Mouse (Mus musculus) layer of hippocampus, postnatal 25 days (tissue): ENCODE results near the gene Cdip1. TPM values are rescaled to one million over a fixed set of nuclear protein-coding genes. Genes with fewer than 3 reads are reported as not detected.
"Not testable (repeated sequence)": the region's sequence is repeated elsewhere in the genome, so short reads cannot be mapped to it uniquely, and the experiment has no call there.

Experiments
- DNase-seq, 2 experiments: peaks; one replicate each; pipeline ENCODE4 v3.0.0; 2022; ENCODE audit warnings: mixed read lengths in 2 of 2, low spot score in 1 of 2; ENCODE audit errors: extremely low spot score in 1 of 2
- total RNA-seq, 2 experiments: library from RNA; stranded (reverse); gene quantifications; 2 replicates each; pipeline ENCODE4 v1.2.3; 2021

Cdip1 gene
- total RNA-seq: 100 to 1,000 TPM; 237 to 239 TPM

- peak; percentile 90 to 95 for DNase-seq
Measured at GRCm38 (mm10) chr16:4789810-4790559, at the start of gene Cdip1. Gene Cdip1 (minus strand): TSS chr16:4790292.

DNA sequence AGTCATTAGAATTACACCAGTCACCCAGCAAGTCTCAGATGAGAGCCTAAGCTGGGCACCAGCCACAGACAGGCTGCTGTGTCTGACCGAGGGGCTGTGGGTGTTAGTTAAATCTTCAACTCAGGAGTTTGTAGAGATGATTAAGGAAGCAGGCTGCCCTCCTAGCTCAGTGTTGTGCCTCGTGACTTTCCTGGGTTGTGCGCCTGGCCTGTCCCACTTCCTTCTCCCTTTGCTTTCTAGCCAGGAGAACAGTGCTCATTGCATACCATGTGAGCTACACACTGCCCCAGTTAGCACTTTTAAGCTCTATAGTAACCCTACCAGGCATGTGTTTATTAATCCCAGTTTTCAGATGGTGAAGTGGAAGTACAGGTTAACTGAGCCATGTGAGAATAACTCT is 49.5 kb upstream of the Cdip1 start:
- DNase-seq: no peak

GRCm38 (mm10) chr16:4837631-4838030 is 47.5 kb upstream of the Cdip1 start:
- DNase-seq: no peak

DNA sequence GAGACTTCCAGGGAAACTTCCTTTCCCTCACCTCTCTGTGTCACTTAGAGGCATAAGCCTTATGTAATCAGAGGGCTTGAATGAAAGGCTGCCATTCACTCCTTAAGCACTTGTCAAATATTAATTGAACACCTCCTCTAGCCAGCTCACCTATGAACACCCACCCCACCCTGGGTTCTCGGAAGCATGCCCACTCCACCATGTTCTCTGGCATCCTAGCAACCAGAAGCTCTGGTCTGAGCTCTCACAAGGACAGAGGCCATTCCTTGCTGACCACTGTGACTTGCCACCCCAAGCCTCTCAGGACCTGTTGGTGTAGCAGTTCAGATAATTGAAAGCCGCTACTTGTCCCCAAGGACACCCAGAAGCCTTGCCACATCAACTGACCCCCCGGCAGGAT is 45.1 kb upstream of the Cdip1 start, which contains the start of gene 4930562C15Rik:
4930562C15Rik (plus strand) TSS at position 226 of the 400 bp plus-strand sequence.
- DNase-seq: no peak

DNA sequence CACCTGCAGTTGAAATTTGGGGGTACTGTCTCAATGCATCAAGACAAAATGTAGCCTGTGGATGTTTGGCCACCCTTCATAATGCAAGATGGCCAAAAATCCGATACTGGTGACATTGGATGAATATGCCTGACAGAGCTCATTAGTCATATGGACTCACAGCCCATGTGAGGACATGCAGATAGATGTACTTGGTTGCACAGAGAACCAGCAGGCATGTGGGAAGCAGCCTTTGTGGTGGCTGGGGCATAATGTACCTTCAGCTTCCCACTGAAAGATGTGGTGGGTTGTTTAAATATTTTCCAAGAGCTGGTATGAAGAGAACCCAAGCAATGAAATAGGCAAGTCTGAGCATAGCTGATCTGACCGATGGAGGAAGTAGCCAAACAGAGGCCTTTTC is 43.8 kb upstream of the Cdip1 start:
- DNase-seq: no peak

DNA sequence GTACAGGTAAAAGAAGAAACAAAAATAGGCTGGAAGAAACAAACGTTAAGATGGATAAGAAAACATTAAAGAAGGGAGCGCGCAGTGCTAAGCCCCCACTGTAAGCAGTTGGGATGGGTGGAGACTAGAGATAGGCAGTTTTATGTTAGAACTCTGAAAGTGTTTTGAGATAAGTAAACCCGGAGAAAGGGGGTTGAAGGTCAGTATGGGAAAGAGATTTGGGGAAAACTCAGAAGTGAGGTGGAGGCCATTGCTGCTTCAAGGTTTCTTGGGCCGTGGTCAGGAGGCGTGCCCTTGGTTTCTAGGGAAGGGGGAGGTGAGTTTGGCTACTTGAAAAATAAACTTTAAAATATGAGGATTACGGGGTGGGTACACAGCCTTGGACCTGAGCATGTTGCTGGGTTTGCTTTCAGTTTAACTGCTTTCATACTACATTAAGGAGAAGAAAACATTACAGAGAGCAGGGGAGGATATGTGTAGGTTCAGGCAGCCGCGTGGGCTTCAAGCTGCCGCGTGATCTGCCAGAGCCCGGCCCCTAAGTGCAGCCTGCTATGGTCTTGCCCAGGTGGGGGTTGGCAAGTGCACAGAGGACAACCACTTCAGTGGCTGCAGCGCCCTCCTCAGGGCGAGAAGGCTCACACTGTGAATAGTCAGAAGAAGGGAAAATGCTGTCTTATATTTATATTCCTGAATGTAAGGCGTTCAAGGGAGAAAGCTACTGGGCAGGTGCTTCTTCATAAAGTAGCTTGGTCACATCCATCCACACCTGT is 41.7 kb upstream of the Cdip1 start:
- DNase-seq: no peak

- DNase-seq: no peak
Measured at GRCm38 (mm10) chr16:4829271-4829900, 39.3 kb upstream of the Cdip1 start.

GRCm38 (mm10) chr16:4827639-4828038 is 37.5 kb upstream of the Cdip1 start:
- DNase-seq: no peak

DNA sequence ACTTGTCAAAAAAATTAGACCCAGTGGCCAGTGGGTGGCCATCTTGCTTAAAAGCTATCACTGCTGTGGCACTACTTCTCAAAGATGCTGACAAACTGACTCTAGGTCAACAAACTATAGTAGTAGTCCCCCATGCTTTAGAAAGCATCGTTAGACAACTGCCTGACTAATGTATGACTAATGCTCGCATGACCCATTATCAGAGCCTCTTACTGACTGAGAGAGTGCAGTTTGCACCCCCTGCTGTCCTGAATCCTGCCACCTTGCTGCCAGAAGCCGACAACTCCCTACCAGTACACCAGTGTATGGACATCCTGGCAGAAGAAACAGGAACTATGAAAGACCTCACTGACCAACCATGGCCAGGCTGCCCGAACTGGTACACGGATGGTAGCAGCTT is 34.4 kb upstream of the Cdip1 start:
- not testable (repeated sequence) for DNase-seq

DNA sequence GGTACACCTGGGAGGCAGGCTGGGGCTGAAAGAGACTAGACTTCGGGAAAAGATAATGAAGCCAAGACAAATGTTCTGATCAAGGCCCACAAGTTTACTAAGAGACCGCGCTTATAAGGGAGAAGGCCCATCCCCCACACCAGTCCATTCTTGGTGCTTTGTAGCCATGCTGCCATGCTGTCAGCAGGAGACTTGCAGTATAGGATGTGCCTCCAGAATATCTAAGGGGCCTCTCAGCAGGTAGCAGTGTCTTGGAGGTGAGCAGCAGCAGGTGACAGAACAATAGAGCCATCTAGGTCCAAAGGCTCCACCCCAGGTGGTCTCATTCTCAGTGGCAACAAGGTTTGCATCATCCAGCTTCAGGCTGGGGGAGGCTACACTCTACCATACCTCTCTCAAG is 28.3 kb upstream of the Cdip1 start:
- no peak for DNase-seq

DNA sequence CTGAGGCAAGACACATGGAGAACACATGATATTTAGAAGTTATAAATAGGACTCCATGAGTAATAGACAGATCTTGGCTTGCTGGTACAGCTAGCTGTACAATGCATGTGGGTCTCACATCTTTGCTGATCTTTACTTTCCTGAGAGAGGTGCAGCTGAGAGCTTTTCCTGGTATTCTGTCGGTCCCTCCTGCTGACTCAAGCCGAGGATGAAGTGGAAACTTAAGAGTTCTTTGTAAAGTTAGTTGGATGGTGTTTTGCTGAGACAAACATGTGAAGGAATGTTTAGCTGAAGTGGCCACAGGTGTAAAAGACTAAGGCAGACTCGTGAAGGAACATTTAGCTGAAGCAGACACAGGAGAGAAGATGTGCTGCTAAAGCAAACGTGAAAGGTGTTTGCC is 6.5 kb upstream of the Cdip1 start:
- no peak for DNase-seq

GRCm38 (mm10) chr16:4791332-4791731 is 1.2 kb upstream of the Cdip1 start:
- no peak for DNase-seq

GRCm38 (mm10) chr16:4789311-4789768 is 752 bp downstream of the Cdip1 start:
- DNase-seq: no peak

DNA sequence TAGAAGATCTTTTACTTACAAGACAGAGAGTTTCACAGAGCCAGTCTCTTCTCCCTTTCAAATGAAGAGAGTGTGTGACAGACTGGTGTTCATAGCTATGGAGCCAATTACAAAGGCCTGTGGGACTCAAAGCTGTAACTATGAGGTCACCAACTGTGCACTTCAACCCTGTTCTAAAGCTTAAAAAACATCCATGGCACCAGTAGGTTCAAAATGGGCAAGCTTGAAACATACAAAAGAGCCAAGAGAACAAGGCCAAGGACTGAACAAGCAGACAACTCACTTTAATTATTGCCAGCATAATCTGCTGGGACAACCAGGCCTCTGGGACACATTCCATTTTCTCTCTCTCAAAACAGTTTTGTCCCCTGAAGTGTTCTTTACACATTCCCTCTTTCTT is 1.9 kb downstream of the Cdip1 start:
- DNase-seq: no peak

DNA sequence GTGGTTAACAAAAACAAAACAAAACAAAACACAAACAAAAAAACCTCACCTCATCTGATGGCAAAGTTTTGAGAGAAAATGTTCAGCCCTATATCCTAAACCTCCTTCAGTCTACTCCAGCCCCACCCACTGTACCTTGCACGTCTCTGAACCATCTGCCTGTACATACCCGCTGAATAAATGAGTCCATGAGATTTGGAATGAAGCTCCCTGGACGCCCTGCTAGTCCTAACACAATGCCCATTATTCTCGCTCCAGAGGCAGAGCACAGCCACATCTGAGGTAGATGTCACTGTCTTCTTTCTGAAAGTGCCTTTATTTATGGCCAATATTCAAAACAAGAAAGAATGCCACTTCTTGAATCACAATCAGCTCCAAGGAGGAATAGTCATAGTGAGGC is 4.4 kb downstream of the Cdip1 start:
- no peak for DNase-seq

DNA sequence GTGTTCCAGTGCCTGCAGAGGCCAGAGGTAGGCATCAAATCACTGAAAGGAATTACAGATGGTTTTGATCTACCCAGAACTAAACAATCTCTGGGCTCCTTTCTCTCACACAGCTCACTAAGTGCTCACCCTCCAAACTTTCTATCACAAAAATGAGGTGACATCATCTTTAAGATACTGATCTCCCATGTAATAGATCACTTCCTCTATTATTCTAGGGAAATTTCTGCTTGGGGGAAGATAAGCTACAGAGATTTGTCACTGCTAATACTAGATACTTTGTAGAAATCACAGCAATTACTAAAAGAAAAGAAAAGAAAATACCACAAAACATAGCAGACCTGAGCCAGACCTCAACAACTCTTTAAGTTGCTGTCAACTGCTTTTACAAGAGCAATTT is 7.6 kb downstream of the Cdip1 start:
- DNase-seq: no peak

GRCm38 (mm10) chr16:4781524-4782196 is 8.4 kb downstream of the Cdip1 start:
- DNase-seq: peak in 1 of 2 experiments; percentile 56

DNA sequence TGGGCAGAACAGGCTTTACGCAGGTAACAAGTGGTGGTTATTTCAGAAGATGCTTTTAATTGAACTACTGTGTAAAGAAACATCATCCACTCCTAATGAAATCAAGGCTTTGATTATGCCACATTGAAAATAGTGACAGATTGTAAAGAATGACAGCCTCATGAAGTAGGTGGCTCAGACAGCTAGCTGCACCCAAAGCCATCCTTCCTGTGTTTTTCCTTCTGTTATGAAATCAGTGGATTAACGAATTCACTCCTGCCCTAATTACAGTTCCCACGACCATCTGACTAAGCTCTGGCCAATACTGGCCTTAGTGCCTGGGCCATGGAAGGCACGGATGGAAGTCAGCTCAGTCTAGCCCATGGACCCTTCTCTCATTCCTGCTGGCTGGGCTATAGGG is 11.2 kb downstream of the Cdip1 start:
- DNase-seq: no peak

DNA sequence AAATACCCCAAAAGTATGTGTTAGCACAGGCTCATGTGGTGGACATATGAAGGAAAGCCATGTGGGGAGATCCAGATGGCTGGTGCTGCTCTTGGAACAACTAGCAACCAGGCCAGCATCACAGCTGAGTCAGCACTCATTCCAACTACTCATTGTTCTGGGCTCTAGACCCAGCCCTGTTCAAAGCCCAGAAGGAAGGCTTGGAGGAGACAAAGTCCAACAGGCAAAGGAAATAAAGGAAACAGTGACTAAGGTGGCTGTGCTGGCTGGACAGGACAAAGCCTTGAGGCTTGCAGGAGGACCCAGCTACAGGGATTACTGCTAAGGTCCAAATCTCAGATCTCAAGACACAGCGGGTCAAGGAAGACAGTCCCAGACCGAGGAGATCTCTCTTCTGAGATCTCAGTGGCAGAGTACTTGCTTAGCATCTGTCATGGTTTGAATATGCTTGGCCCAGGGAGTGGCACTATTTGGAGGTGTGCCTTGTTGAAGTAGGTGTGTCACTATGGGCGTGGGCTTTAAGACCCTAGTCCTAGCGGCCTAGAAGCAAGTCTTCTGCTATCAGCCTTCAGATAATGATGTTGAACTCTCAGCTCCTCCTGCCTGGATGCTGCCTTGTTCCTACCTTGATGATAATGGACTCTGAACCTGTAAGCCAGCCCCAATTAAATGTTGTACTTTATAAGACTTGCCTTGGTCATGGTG is 12.0 kb downstream of the Cdip1 start:
- no peak for DNase-seq
